Mouse (Mus musculus) CD4-positive, CD25-positive, alpha-beta regulatory T cell, adult 4 months (primary cell): Measurements from ENCODE around the gene Rnaset2a. TPM values are rescaled to one million over a fixed set of nuclear protein-coding genes. Genes with fewer than 3 reads are reported as not detected.
A peak's percentile ranks its signal among the peaks of the same experiment; 100 is the strongest.
"Not testable (repeated sequence)": the region's sequence is repeated elsewhere in the genome, so short reads cannot be mapped to it uniquely, and the experiment has no call there.

Source experiments
- ATAC-seq: one replicate; pipeline ENCODE4 v1.8.0; 2017
- polyA plus RNA-seq, 2 experiments: library from polyadenylated mRNA; unstranded; fragments of 100-300 nt; shearing (Covaris generic); gene quantifications; one replicate each; pipeline ENCODE4 v1.2.1; 2017

Rnaset2a gene
- polyA plus RNA-seq, 2 experiments from 2014 or later: 42.6 to 47.1 TPM

DNA sequence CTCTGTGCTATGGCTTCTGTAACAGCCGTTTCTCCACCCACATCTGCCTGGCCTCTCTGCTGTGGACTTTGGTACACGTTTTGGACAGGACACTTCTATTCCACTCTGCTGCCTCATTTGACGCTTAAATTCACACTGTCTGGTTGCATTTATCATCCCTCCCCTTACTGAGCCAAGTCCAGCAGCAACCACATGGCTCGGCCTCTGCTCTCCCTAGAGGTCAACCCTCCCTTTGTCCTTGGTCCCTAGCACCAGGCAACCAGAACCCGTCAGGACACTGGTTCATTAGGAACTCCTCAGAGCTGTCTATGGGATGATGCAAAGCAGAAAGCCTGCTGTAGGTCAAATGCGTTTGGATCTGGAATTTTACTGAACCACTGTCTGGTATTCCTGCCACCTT, 17.0 kb downstream of the Rnaset2a start:
- not testable (repeated sequence) for ATAC-seq

DNA sequence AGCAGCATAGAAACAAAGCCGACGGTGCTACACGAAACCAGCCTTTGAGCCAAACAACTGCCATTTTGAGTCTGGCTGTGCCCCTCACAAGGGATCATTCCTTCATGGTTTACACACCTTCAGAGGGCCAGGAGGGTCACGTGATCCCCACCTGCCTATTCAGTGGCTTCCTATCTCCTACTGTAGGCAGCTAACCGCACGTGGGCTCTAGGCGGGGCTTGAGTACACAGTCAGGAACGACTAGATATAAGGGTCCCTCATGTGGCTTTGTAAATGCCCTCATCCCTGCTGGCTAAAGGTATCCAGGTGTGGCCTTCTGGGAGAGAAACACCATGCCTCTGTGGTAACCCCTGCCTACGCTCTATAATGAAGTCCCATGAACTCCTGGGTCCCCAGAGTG, 18.3 kb downstream of the Rnaset2a start:
- not testable (repeated sequence) for ATAC-seq

DNA sequence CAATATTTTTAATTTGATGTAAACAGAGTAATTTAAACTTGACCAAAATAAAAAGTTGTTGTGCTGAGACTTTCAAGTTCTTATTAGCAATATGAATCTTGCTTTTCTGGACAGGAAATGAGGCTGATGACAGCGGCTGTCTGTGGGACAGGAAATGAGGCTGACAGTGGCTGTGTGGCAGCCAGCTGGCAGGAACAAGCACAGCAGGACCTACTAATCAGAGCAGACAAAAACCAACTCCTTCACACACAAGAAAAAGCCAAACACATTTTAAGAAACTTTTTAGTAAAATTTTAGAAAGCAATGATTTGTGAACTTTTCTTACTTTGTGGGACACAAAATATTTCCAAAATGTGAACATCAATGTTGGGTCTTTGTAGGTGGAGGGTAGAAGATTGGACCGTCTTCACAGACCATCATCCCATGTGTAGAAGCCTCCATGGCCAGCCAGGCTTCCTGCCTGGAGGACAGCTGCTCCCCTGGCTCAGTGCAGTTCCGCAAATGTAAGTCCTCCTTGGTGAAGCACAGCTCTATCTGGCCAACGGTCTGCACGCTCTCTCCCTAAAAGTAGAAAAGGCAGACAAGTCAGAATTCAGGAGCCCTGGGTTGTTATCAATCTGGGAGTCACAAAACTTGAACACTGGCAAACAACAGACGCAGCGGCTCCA, 19.4 kb downstream of the Rnaset2a start:
- peak; percentile 93 for ATAC-seq

DNA sequence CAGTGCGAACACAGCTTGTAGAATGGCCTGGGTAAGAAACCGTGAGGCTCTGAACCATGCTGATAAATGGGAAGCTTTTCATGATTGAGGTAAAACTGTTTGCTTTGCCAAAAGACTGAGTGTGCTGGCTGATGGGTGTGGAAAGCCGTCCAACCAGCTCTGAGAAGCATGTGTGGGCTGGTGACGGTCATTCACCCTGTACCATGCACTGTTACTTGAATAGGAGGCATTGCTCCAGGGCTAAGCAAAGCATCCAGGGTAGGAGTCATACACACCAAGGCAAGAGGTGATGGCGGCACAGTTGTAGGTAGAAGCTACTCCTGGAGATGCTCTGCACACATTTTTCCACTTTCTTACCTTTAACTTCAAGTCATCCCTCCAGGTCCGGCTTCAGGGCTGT, 23.3 kb downstream of the Rnaset2a start:
- not testable (repeated sequence) for ATAC-seq

DNA sequence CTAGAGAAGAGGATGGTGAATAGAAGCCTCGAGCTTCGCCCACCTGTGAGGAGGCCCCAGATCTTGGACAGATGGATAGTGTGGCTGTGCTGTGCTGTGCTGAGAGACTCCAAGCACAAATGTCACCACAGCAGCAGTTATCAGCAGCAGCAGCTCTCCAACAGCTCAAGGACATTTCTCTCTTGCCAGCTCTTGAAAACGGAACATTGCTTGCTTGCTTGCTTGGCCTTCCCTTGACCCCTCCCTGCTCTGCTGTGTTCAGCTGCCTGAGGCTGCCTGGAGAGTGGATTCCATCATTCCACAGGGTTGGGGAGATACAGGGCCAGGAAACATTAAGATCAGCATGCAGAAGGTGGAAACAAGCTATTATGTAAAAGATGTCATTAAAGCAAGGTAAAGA, 24.9 kb downstream of the Rnaset2a start:
- not testable (repeated sequence) for ATAC-seq

DNA sequence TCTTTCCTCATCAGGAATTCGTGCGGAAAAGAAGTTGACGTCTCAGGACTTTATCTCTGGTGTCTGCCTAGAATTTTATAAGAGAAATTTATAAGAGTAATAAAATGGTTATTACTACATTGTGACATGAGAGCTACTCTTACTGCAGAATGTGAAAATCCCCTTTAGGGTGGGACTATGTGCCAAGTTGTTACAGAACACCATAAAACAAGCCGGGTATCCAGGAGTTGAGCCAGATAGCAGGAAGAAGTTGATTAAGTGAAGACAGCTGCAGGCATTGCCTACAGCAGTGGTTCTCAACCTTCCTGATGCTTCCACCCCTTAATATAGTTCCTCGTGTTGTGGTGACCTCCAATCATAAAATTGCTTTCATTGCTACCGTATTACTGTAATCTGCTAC, 31.0 kb downstream of the Rnaset2a start:
- ATAC-seq: not testable (repeated sequence)

DNA sequence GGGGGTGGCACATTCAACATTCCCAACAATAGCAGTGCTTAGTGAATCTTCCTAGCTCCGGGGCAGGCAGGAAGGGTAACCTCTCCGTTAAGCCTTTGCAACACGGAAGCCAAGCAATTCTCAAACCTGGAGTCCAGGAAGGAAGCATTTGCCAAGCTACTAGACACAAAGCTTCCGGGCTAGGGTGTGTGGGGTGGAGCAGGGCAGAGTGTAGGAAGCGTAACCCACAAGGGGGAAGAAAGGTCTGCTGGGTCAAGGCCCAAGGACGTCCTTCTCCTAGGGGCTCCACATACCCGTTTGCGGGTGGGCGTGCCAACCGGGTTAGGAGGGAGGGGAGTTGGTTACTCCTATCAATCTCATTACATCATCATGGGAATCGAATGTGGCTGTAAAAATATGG, 31.5 kb downstream of the Rnaset2a start:
- ATAC-seq: peak; percentile 59

DNA sequence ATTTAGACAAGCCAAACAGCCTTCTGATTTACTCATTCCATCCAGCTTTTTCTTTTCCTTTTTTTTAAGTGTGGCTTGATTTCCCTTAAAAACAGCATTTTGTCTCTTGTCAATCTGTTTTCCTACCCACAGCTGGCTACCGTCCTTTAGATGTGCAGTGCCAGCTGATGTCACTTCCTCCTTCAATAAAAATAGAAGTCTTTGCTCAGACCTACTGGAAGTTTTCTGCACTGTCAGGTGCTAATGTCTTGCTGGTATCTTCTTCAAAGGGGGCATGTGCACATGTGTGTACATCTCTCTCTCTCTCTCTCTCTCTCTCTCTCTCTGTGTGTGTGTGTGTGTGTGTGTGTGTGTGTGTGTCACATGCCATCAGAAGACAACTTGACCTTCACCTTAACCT, 35.7 kb downstream of the Rnaset2a start:
- ATAC-seq: peak; percentile 79

DNA sequence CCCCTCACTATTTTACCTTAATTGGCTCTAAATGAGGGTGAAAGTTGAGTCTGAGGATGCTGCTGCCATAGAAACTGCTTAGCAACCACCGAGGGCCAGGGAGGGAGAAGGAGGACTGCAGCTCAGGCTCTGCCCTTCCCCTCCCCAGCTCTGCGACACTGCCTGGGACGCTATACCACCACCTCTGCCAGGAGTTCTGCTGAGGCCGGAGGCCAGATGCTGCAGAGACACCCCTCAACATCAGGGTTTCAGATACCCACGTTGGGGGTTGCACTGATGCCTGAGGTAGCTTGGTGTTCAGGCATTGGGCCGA, 46.6 kb downstream of the Rnaset2a start:
- ATAC-seq: not testable (repeated sequence)

DNA sequence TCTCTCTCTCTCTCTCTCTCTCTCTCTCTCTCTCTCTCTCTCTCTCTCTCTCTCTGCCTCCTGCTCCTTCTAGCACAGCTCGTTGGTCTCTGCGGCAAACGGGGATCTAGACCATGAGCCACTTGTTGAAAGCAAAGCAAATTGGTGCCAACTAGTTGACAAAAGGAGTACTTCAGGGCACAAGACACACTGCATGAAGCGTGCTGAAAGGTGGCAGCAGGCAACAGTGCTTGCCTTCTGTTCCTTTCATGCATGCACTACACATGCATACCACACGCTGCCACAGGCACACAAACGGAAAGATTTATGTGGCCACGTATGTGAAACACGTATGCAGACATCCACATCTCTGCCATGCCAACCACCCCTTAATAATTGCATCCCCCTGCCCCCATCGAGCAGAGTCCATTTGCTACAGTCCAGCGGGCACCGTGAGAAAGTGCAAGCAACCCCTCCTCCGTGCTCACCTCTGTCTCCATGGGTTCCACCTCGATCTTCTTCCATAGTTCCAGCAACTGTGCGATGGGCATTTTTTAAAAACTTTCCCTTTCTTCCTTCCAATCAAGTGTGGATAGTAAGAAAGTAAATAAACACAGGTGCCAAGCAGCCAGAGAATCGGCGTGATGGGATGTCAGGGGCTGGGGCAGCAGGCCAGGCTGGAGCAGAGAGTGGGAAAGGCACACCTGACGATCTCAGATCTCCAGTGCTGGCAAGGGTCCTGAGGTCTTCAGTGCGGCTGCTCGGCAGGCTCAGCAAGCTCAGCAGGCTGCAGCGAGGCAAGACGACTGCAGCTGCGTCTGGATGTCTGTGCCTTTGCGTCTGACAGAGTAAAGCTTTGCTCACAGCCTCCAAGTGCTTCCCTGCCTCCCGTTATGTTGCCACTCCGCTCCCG, 47.2 kb downstream of the Rnaset2a start:
- not testable (repeated sequence) for ATAC-seq

DNA sequence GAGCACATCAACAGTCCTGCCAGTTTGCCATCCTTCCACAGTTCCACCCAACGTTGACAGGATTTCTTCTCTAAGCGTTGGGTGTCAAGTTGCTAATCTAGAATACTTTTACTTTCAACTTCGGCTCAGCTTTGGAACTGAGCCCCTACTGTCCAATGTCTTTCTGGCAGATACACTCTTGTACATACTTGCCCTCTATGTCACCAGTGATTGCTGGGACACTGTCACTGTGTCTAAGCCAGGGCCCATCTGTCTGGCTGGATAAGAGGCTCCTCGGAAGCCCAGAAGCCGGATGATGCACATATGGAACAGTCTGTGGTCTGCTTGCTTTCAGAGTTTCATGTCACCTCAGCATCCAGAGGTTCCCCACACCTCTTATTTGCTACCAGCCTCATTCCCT, 51.7 kb downstream of the Rnaset2a start:
- not testable (repeated sequence) for ATAC-seq

DNA sequence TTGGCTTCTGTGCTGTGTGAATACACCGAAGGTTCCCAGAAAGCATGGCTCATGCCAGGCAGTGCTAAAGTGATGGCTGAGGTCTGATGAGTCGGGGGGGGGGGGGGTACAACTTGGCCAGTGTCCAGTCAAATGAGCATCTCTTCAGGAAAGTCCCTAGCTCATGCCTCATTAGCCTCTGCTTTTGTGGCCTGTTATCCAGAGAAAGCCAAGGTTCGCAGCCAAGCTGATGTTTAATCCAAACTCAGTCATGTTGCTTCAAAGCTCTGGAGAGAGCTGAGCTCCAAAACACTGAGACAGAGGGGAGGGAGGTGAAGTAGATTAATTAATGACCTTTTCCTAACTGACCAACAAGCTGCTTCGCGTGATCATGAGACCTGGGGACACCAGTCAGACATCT, 52.2 kb downstream of the Rnaset2a start:
- not testable (repeated sequence) for ATAC-seq

DNA sequence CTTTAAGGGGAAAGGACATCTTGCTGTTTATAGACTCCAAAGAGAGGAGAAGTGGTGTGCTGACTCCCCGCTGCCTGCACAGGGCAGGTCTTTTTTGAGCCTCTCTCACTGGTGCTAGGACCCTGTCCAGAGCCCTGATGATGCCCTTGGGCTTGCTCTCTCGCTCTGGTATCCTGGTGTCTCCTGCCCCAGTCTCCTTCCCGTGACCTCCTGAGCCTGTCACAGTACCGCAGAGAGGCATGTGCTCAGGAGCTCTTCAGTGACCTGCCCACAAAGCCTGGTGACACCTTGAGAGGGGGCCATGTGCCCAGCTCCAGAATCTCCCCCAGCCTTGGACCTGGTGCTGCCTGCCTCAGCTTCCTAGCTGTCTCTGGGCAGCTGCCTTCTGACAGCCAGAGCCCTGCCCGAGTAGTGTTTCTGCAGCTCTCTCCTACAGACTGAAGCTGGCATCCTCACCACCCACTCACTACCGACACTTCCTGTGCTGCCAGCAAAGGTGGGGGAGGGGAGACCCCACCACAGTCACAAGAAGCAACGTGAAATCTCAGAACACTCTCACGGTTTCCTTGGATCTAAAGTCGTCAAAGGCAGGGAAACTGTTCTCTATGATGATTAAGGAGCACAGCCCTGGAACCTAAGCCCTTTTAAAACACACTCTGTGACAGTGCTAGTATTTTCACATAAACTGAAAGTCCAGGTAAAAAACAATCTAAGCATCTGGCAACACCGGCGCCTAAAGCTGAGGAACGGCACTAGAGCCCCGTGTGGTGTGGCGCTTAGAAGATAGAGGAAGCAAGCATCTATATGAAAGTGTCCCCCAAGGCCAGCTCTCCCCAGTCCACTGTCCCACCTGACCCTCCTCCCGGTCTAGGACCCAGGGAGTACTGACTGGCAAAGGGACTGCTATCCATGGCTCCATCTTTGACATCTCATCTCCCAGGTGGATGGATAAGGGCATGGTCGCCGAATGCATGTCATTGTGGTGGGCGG, 55.1 kb downstream of the Rnaset2a start:
- ATAC-seq: peak; percentile 91

DNA sequence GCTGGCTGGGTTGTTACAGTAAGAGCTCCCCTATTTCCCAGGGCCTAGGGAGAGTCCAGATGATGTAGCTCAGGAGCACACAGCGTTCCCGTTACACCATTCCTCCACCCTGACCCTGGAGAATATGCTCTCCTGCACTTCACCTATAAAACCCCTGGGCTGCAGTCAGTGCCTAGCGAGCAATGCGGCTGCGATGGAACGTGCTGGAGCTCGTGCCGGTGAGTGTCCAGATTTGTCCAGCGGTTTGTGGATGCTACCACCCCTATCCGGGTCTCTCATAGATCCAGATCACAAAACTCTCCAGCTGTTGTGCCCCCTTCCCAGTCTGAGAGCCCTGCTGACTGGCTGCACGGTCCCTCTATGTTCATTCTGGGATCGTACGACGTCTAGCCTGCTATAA, 56.6 kb downstream of the Rnaset2a start:
- not testable (repeated sequence) for ATAC-seq

DNA sequence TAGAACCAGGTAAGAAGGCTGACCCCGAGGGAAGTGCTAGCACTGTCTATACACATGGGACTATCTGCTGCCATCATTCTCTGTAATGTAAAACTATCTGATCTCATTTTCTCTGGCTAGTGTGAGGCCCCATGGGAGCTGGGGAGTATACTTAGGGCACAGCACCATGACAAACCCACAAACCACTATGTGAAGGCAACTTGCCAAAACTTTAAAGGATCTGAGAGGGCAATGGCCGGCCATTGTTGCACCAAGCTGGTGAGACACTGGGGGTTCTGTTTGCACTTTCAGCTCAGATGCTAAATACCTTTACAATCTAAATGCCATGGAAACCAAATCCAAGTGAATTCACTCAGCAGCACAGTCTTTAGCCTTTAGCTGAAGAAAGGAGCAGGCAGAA, 78.0 kb downstream of the Rnaset2a start:
- not testable (repeated sequence) for ATAC-seq

Other genes starting within 250 kb of the Rnaset2a start
- gene Tagap, start 222.1 kb downstream of the Rnaset2a start, polyA plus RNA-seq: 100 to 1,000 TPM; 108 to 131 TPM
- 10 to 100 TPM; 24.2 to 34.8 TPM for gene Rsph3a, start 202.5 kb downstream of the Rnaset2a start, polyA plus RNA-seq
- not detected for gene Gm49673, start 309 bp downstream of the Rnaset2a start, polyA plus RNA-seq
- gene Fgfr1op, start 17.4 kb upstream of the Rnaset2a start, polyA plus RNA-seq: 10 to 100 TPM; 24.8 to 27.1 TPM
- gene Ccr6, start 87.9 kb upstream of the Rnaset2a start, polyA plus RNA-seq: 100 to 1,000 TPM in 1 of 2 experiments, 10 to 100 TPM in 1; 90.4 to 125 TPM
- gene Mpc1, start 134.8 kb upstream of the Rnaset2a start, polyA plus RNA-seq: 100 to 1,000 TPM; 183 to 184 TPM
- gene Sft2d1, start 163.0 kb upstream of the Rnaset2a start, polyA plus RNA-seq: 100 to 1,000 TPM; 129 to 135 TPM
- not detected for gene Prr18, start 189.4 kb upstream of the Rnaset2a start, polyA plus RNA-seq
- 1 to 10 TPM in 1 of 2 experiments, under 1 TPM in 1; 0.51 to 2.7 TPM for gene T2, start 207.9 kb upstream of the Rnaset2a start, polyA plus RNA-seq